Mouse (Mus musculus): ENCODE data around the gene Dlgap1.

DNA sequence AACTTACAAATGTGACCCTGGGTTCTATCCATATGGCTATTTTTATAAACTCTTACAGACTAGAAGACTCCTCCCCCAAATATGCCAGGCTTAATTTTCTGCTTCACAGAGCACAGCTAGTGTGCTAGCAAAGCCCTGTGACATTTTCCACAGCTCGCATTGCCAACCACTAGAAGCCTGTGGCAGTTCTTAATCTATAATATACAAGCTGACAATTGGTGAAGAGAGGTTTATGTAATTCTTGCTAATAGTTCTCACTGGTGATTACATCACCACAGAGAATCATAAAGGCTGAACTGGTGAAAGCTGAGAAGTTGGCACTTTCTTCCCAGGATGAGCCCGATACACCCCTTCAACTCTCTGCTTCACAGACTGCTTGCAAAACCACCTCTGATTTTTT, 103.2 kb downstream of the Dlgap1 start:
- TF ChIP-seq CTCF (IDR thresholded peaks at IDR 0.05; ENCODE audit: extremely low read depth, insufficient read depth, insufficient read length, insufficient replicate concordance) (no peak), POLR2A (IDR thresholded peaks at IDR 0.05; ENCODE audit: low read depth, low read length) (no peak)

Data from spleen, adult 2 months (tissue).